Mouse (Mus musculus) small intestine, adult 2 months (tissue): Measurements from ENCODE around the gene Cse1l.

Experiments
- CTCF ChIP-seq: fragments of 200-500 bp; IDR thresholded peaks from 2 replicates; pipeline ENCODE4 v1.5.1; 2012; ENCODE audit warnings: low read depth, mild to moderate bottlenecking, control low read depth, inconsistent platforms, low read length, moderate library complexity, mixed read lengths; ENCODE audit not compliant: insufficient replicate concordance, insufficient read length; ENCODE audit errors: extremely low read depth
- POLR2A ChIP-seq: fragments of 200-500 bp; IDR thresholded peaks from 2 replicates; pipeline ENCODE4 v1.6.1; 2012; ENCODE audit warnings: low read depth, mild to moderate bottlenecking, control low read depth, inconsistent platforms, low read length, moderate library complexity

- TF ChIP-seq POLR2A (no peak), CTCF (no peak)
Observed at GRCm38 (mm10) chr2:166980161-166980560, 74.3 kb downstream of the Cse1l start.
